Mouse (Mus musculus): ENCODE measurements at regions not wholly inside any gene's neighbourhood (a gene's known extent, or its start where the extent isn't known, plus 50 kb on each side); places are given as distances from the start of the nearest gene placed in this dataset.
A peak's percentile ranks its signal among the peaks of the same experiment; 100 is the strongest.

- Histone ChIP-seq H3K27me3 (no peaks in the 10 kb centered on the region), H3K4me2 (replicated peaks) (no peak overlapping the region), H3K27ac (replicated peaks) (no peak overlapping the region), H3K9ac (replicated peaks) (no peak overlapping the region), H3K9me3 (no peaks in the 10 kb centered on the region), H3K4me1 (peaks cover 5% of the 10 kb centered on the region; the same call in 1 of the 2 replicates), H3K36me3 (no peaks in the 10 kb centered on the region), H3K4me3 (no peak overlapping the region)
- ATAC-seq (ENCODE audit: low FRiP score, low read depth) = 0 out of 2 replicates have a peak, but pooled peaks have one; percentile 34
- 12% methylated on average over 6 of the region's 6 CpGs for whole genome bisulfite sequencing
Measured at GRCm38 (mm10) chr16:7764383-7764782, 660.6 kb downstream of the Tmem114 start.

- no peak for ATAC-seq (ENCODE audit: low FRiP score, low read depth)
- Histone ChIP-seq H3K4me3 (no peak overlapping the region), H3K4me2 (replicated peaks) (no peak overlapping the region), H3K27me3 (no peaks in the 10 kb centered on the region), H3K36me3 (no peaks in the 10 kb centered on the region), H3K9ac (replicated peaks) (no peak overlapping the region), H3K9me3 (0 out of 2 replicates have a peak, but pooled peaks cover 3% of the 10 kb centered on the region), H3K27ac (replicated peaks) (no peak overlapping the region), H3K4me1 (no peaks in the 10 kb centered on the region)
- WGBS = 85% methylated on average over 2 of the region's 2 CpGs
Measured at GRCm38 (mm10) chr16:7728186-7728585, 696.8 kb downstream of the Tmem114 start.

- H3K4me1 ChIP-seq = no peaks in the 10 kb centered on the region
- no peaks in the 10 kb centered on the region for H3K27me3 ChIP-seq
- H3K36me3 ChIP-seq = no peaks in the 10 kb centered on the region
- H3K4me2 ChIP-seq (replicated peaks) = no peak overlapping the region
- no peaks in the 10 kb centered on the region for H3K9me3 ChIP-seq
- 93% methylated on average over 1 of the region's 1 CpGs for WGBS
- no peak overlapping the region for H3K4me3 ChIP-seq
- H3K9ac ChIP-seq (replicated peaks) = no peak overlapping the region
- ATAC-seq (ENCODE audit: low FRiP score, low read depth) = no peak
- H3K27ac ChIP-seq (replicated peaks) = no peak overlapping the region
Measured at GRCm38 (mm10) chr16:7725225-7725624, 699.7 kb downstream of the Tmem114 start.

GRCm38 (mm10) chr16:7701471-7701870, 723.5 kb downstream of the Tmem114 start:
- no peak for ATAC-seq (ENCODE audit: low FRiP score, low read depth)
- Histone ChIP-seq H3K27me3 (no peaks in the 10 kb centered on the region), H3K9ac (replicated peaks) (no peak overlapping the region), H3K9me3 (no peaks in the 10 kb centered on the region), H3K4me2 (replicated peaks) (no peak overlapping the region), H3K36me3 (no peaks in the 10 kb centered on the region), H3K4me1 (0 out of 2 replicates have a peak, but pooled peaks cover 4% of the 10 kb centered on the region), H3K27ac (replicated peaks) (no peak overlapping the region), H3K4me3 (no peak overlapping the region)
- WGBS = 59% methylated on average over 4 of the region's 4 CpGs

GRCm38 (mm10) chr16:7685484-7685883, 739.5 kb downstream of the Tmem114 start:
- Histone ChIP-seq H3K4me3 (no peak overlapping the region), H3K9me3 (no peaks in the 10 kb centered on the region), H3K4me1 (no peaks in the 10 kb centered on the region), H3K4me2 (replicated peaks) (no peak overlapping the region), H3K9ac (replicated peaks) (no peak overlapping the region), H3K27ac (replicated peaks) (no peak overlapping the region), H3K36me3 (no peaks in the 10 kb centered on the region), H3K27me3 (no peaks in the 10 kb centered on the region)
- no peak for ATAC-seq (ENCODE audit: low FRiP score, low read depth)

GRCm38 (mm10) chr16:7666096-7666495, 758.8 kb downstream of the Tmem114 start:
- no peaks in the 10 kb centered on the region for H3K4me1 ChIP-seq
- H3K36me3 ChIP-seq = no peaks in the 10 kb centered on the region
- peaks cover 6% of the 10 kb centered on the region; the same call in 1 of the 2 replicates for H3K9me3 ChIP-seq
- ATAC-seq (ENCODE audit: low FRiP score, low read depth) = no peak
- no peak overlapping the region for H3K4me2 ChIP-seq (replicated peaks)
- H3K9ac ChIP-seq (replicated peaks) = no peak overlapping the region
- WGBS = 14% methylated on average over 2 of the region's 2 CpGs
- no peaks in the 10 kb centered on the region for H3K27me3 ChIP-seq
- no peak overlapping the region for H3K27ac ChIP-seq (replicated peaks)
- H3K4me3 ChIP-seq = no peak overlapping the region

- Histone ChIP-seq H3K9me3 (no peaks in the 10 kb centered on the region), H3K9ac (replicated peaks) (no peak overlapping the region), H3K27me3 (no peaks in the 10 kb centered on the region), H3K4me3 (no peak overlapping the region), H3K4me1 (no peaks in the 10 kb centered on the region), H3K36me3 (no peaks in the 10 kb centered on the region), H3K27ac (replicated peaks) (no peak overlapping the region), H3K4me2 (replicated peaks) (no peak overlapping the region)
- WGBS = 60% methylated on average over 9 of the region's 9 CpGs
- no peak for ATAC-seq (ENCODE audit: low FRiP score, low read depth)
Measured at GRCm38 (mm10) chr16:7658133-7658532, 766.8 kb downstream of the Tmem114 start.

- Histone ChIP-seq H3K9ac (replicated peaks) (no peak overlapping the region), H3K9me3 (no peaks in the 10 kb centered on the region), H3K4me2 (replicated peaks) (no peak overlapping the region), H3K4me1 (no peaks in the 10 kb centered on the region; the same call in 1 of the 2 replicates), H3K27me3 (no peaks in the 10 kb centered on the region), H3K36me3 (no peaks in the 10 kb centered on the region), H3K27ac (replicated peaks) (no peak overlapping the region), H3K4me3 (no peak overlapping the region)
- 89% methylated on average over 6 of the region's 6 CpGs for WGBS
- ATAC-seq (ENCODE audit: low FRiP score, low read depth) = no peak
Measured at GRCm38 (mm10) chr16:7654451-7654850, 770.5 kb downstream of the Tmem114 start.

- Histone ChIP-seq H3K27ac (replicated peaks) (no peak overlapping the region), H3K9me3 (no peaks in the 10 kb centered on the region), H3K9ac (replicated peaks) (no peak overlapping the region), H3K4me2 (replicated peaks) (no peak overlapping the region), H3K36me3 (no peaks in the 10 kb centered on the region), H3K4me1 (no peaks in the 10 kb centered on the region; the same call in 1 of the 2 replicates), H3K4me3 (no peak overlapping the region), H3K27me3 (no peaks in the 10 kb centered on the region)
- WGBS = 16% methylated on average over 1 of the region's 1 CpGs
- ATAC-seq (ENCODE audit: low FRiP score, low read depth) = no peak
Measured at GRCm38 (mm10) chr16:7649771-7650170, 775.2 kb downstream of the Tmem114 start.

GRCm38 (mm10) chr16:7647275-7647926, 777.5 kb downstream of the Tmem114 start:
- Histone ChIP-seq H3K4me1 (no peaks in the 10 kb centered on the region; the same call in 1 of the 2 replicates), H3K9me3 (no peaks in the 10 kb centered on the region), H3K27me3 (no peaks in the 10 kb centered on the region), H3K4me3 (no peak overlapping the region), H3K4me2 (replicated peaks) (no peak overlapping the region), H3K36me3 (no peaks in the 10 kb centered on the region), H3K27ac (replicated peaks) (no peak overlapping the region; the same call in 1 of the 2 replicates), H3K9ac (replicated peaks) (no peak overlapping the region)
- ATAC-seq (ENCODE audit: low FRiP score, low read depth) = peak; percentile 89; the same call in 1 of the 2 replicates

- ATAC-seq (ENCODE audit: low FRiP score, low read depth) = no peak
- no peaks in the 10 kb centered on the region for H3K36me3 ChIP-seq
- H3K9ac ChIP-seq (replicated peaks) = no peak overlapping the region
- no peak overlapping the region for H3K4me2 ChIP-seq (replicated peaks)
- peaks cover 3% of the 10 kb centered on the region for H3K4me1 ChIP-seq
- no peak overlapping the region for H3K27ac ChIP-seq (replicated peaks)
- no peaks in the 10 kb centered on the region for H3K27me3 ChIP-seq
- no peaks in the 10 kb centered on the region for H3K9me3 ChIP-seq
- H3K4me3 ChIP-seq = no peak overlapping the region
Measured at GRCm38 (mm10) chr16:7644363-7644762, 780.6 kb downstream of the Tmem114 start.

- WGBS = 64% methylated on average over 15 of the region's 15 CpGs
- no peak overlapping the region for H3K4me3 ChIP-seq
- no peaks in the 10 kb centered on the region for H3K27me3 ChIP-seq
- H3K9ac ChIP-seq (replicated peaks) = no peak overlapping the region
- H3K4me2 ChIP-seq (replicated peaks) = no peak overlapping the region
- peaks cover 33% of the 10 kb centered on the region for H3K4me1 ChIP-seq
- no peaks in the 10 kb centered on the region for H3K9me3 ChIP-seq
- H3K27ac ChIP-seq (replicated peaks) = 0 out of 2 replicates have a peak overlapping the region, but pooled peaks have one; percentile 27
- H3K36me3 ChIP-seq = no peaks in the 10 kb centered on the region
- peak; percentile 67 for ATAC-seq (ENCODE audit: low FRiP score, low read depth)
Measured at GRCm38 (mm10) chr16:7638955-7639755, 785.8 kb downstream of the Tmem114 start.

Data from midbrain, embryonic 12.5 days (tissue).